Mouse (Mus musculus) stomach, postnatal 0 days (tissue): Measurements from ENCODE around the gene Borcs5. TPM values are rescaled to one million over a fixed set of nuclear protein-coding genes. Genes with fewer than 3 reads are reported as not detected.

Experiments used
- ATAC-seq: fragments of 200-750 bp; cut with Nextera tagmentation; 2 replicates; pipeline ENCODE4 v1.8.0; 2017; ENCODE audit not compliant: low FRiP score, low TSS enrichment
- DNase-seq: peaks from one replicate; pipeline ENCODE4 v3.0.0-alpha.2; 2016; ENCODE audit warnings: low spot score
- H3K27ac ChIP-seq: fragments of 300-500 bp; sonication (generic); replicated peaks from 2 replicates; pipeline ENCODE4 v1.5.1; 2014; ENCODE audit warnings: mild to moderate bottlenecking, control low read depth
- H3K27me3 ChIP-seq: fragments of 300-500 bp; sonication (generic); 2 replicates; pipeline ENCODE4 v1.6.1; 2014; ENCODE audit warnings: low read length; ENCODE audit not compliant: control insufficient read depth, insufficient read depth
- H3K36me3 ChIP-seq: fragments of 300-500 bp; sonication (generic); 2 replicates; pipeline ENCODE4 v1.6.1; 2014; ENCODE audit warnings: low read length, mixed read lengths; ENCODE audit not compliant: control insufficient read depth, insufficient read depth
- H3K4me1 ChIP-seq: fragments of 300-500 bp; sonication (generic); replicated peaks from 2 replicates; pipeline ENCODE4 v1.6.1; 2014; ENCODE audit warnings: antibody characterized with exemption; ENCODE audit not compliant: control insufficient read depth, insufficient read depth
- H3K4me2 ChIP-seq: fragments of 300-500 bp; sonication (generic); replicated peaks from 2 replicates; pipeline ENCODE4 v1.6.1; 2014; ENCODE audit warnings: low read depth, mild to moderate bottlenecking, control low read depth, moderate library complexity
- H3K4me3 ChIP-seq: fragments of 300-500 bp; sonication (generic); 2 replicates; pipeline ENCODE4 v1.5.1; 2014; ENCODE audit warnings: low read depth, low read length, control low read depth
- H3K9ac ChIP-seq: fragments of 300-500 bp; sonication (generic); 2 replicates; pipeline ENCODE4 v1.6.1; 2014; ENCODE audit warnings: mild to moderate bottlenecking, low read length, control low read depth, mixed read lengths
- H3K9me3 ChIP-seq: fragments of 300-500 bp; sonication (generic); 2 replicates; pipeline ENCODE4 v1.6.1; 2016; ENCODE audit warnings: low read length; ENCODE audit not compliant: control insufficient read depth
- CTCF ChIP-seq: IDR thresholded peaks from 2 replicates; pipeline ENCODE4 v1.5.1; 2016; ENCODE audit warnings: antibody characterized with exemption, low read depth, mild to moderate bottlenecking, moderate library complexity
- EP300 ChIP-seq: optimal IDR thresholded peaks from 2 replicates; pipeline ENCODE3; 2016; ENCODE audit warnings: antibody characterized with exemption
- WGBS: fragments of 180-500 bp; shearing (Covaris S2); extraction: QIAGEN DNeasy Blood & Tissue Kit; methylation state at CpG from one replicate; pipeline ENCODE4 v1.1.7; 2014; 5-methylcytosine and 5-hydroxymethylcytosine counted together
- polyA plus RNA-seq: library from polyadenylated mRNA; unstranded; fragments of >200 nt; fragmentation: Nextera tagmentation; extraction: Ambion mirVana; gene quantifications from 2 replicates; pipeline ENCODE4 v1.2.1, GENCODE M21; 2015

Gene Borcs5
- polyA plus RNA-seq, 1 experiment from 2014 or later = 17.7 TPM

- Histone ChIP-seq H3K9ac (no peak overlapping the region), H3K9me3 (no peaks in the 10 kb centered on the region), H3K4me1 (no peaks in the 10 kb centered on the region), H3K4me2 (no peak overlapping the region), H3K4me3 (no peak overlapping the region), H3K36me3 (no peaks in the 10 kb centered on the region), H3K27ac (0 out of 2 replicates have a peak overlapping the region, but pooled peaks have one; percentile 13), H3K27me3 (no peaks in the 10 kb centered on the region)
- 53% methylated on average over 13 of the region's 13 CpGs for WGBS
- DNase-seq = peak; percentile 45
- TF ChIP-seq CTCF = no peak
- TF ChIP-seq EP300 = no peak
- no peak for ATAC-seq
Measured at GRCm38 (mm10) chr6:134611896-134612295, 27.4 kb upstream of the Borcs5 start.

GRCm38 (mm10) chr6:134614322-134614721, 25.0 kb upstream of the Borcs5 start:
- WGBS = 29% methylated on average over 4 of the region's 4 CpGs
- no peak for DNase-seq
- Histone ChIP-seq H3K9me3 (no peaks in the 10 kb centered on the region), H3K9ac (no peak overlapping the region), H3K4me2 (no peak overlapping the region; the same call in 1 of the 2 replicates), H3K27ac (no peak overlapping the region; the same call in 1 of the 2 replicates), H3K27me3 (no peaks in the 10 kb centered on the region), H3K4me3 (no peak overlapping the region), H3K36me3 (no peaks in the 10 kb centered on the region), H3K4me1 (no peaks in the 10 kb centered on the region)
- ATAC-seq = peak; percentile 58
- TF ChIP-seq CTCF = no peak
- no peak for TF ChIP-seq EP300

DNA sequence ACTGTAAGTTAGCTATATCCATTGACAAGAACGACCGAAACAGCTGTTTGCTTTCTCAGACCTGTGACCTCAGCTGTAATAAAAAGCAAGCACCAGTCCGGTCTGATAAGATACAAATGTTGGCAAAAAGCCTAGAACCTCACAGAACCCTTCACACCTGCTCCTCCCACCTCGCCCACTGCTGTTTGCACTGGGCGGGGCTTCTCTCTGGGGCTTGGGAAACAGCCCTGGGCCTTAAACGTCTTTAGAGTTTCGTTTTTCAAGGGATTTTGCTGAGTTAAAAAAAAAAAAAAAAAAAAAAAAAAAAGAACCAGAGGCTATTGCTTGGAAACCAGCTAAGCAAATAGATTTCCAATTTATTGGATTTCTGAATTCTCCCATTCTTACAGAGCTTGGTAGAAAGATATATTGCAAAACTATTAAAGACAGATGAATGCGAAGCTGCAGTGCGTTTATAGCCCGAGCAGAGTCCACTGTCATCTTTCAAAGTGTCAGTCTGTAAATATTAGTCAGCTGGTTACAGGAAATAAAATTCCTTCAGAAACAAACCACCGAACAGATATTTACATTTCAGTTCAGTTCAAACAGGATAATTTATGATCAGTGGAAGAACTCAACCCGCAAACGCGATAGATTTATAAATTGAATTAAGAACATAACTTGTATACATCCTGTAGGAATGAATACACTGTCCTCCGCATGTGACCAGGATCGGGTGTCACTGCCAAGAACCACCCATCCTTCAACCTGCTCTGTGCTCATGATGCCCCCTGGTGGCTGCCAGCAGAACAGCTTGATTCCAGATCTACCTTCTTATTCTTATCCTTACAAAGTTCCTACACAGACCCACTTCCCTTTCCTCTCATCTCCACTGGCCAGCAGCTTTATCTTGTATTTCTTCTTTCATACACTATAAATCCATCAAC, 24.3 kb upstream of the Borcs5 start:
- H3K36me3 ChIP-seq = no peaks in the 10 kb centered on the region
- peak; percentile 89 for DNase-seq
- TF ChIP-seq CTCF = peak; percentile 98
- TF ChIP-seq EP300 = no peak

GRCm38 (mm10) chr6:134617589-134617988, 21.7 kb upstream of the Borcs5 start:
- H3K27ac ChIP-seq = no peak overlapping the region
- WGBS = 56% methylated on average over 3 of the region's 3 CpGs
- no peak overlapping the region for H3K4me2 ChIP-seq
- no peaks in the 10 kb centered on the region for H3K36me3 ChIP-seq
- no peaks in the 10 kb centered on the region for H3K9me3 ChIP-seq
- TF ChIP-seq CTCF = 0 out of 2 replicates have a peak, but pooled peaks have one; percentile 28
- TF ChIP-seq EP300 = no peak
- H3K9ac ChIP-seq = no peak overlapping the region
- H3K27me3 ChIP-seq = no peaks in the 10 kb centered on the region
- H3K4me3 ChIP-seq = no peak overlapping the region
- no peaks in the 10 kb centered on the region for H3K4me1 ChIP-seq
- ATAC-seq (no peak), DNase-seq (no peak)

More for the DNA sequence above, 24.3 kb upstream of the Borcs5 start:
- no peak overlapping the region for H3K9ac ChIP-seq
- H3K27ac ChIP-seq = peak overlapping the region; percentile 35
- no peaks in the 10 kb centered on the region for H3K27me3 ChIP-seq
- H3K4me2 ChIP-seq = peak overlapping the region; percentile 45
- no peaks in the 10 kb centered on the region for H3K4me1 ChIP-seq
- peak overlapping the region; percentile 24; the same call in 1 of the 2 replicates for H3K4me3 ChIP-seq
- WGBS = 5% methylated on average over 16 of the region's 16 CpGs
- ATAC-seq = peak; percentile 85
- H3K9me3 ChIP-seq = no peaks in the 10 kb centered on the region

- Histone ChIP-seq H3K4me1 (no peaks in the 10 kb centered on the region), H3K27ac (0 out of 2 replicates have a peak overlapping the region, but pooled peaks have one; percentile 24), H3K9me3 (no peaks in the 10 kb centered on the region), H3K4me2 (no peak overlapping the region), H3K9ac (no peak overlapping the region), H3K36me3 (no peaks in the 10 kb centered on the region), H3K27me3 (no peaks in the 10 kb centered on the region), H3K4me3 (no peak overlapping the region)
- ATAC-seq (no peak), DNase-seq (no peak)
- TF ChIP-seq CTCF (no peak), EP300 (no peak)
- WGBS = 66% methylated on average over 3 of the region's 3 CpGs
Measured at GRCm38 (mm10) chr6:134620129-134620528, 19.2 kb upstream of the Borcs5 start.
